Mouse (Mus musculus) liver, adult (tissue): ENCODE data around the gene Eid2b.

Experiments
- GATA4 ChIP-seq: IDR thresholded peaks from 2 replicates; pipeline ENCODE4 v1.6.1; 2014; ENCODE audit warnings: mild to moderate bottlenecking, low read length; ENCODE audit not compliant: insufficient replicate concordance

Gene Eid2b

GRCm38 (mm10) chr7:28290638-28291590 lies 13.4 kb downstream of the Eid2b start, which contains the start of gene Selenov:
TSS of gene Selenov (minus strand) at chr7:28291186.
- TF ChIP-seq GATA4, result no peak

GRCm38 (mm10) chr7:28294481-28294880 lies 16.9 kb downstream of the Eid2b start:
- no peak for TF ChIP-seq GATA4

GRCm38 (mm10) chr7:28298837-28299625 lies 21.5 kb downstream of the Eid2b start:
- no peak for TF ChIP-seq GATA4

GRCm38 (mm10) chr7:28301616-28302433 lies 24.3 kb downstream of the Eid2b start, which contains the start of gene Dll3:
TSS of gene Dll3 (minus strand) at chr7:28302238.
- no peak for TF ChIP-seq GATA4

- TF ChIP-seq GATA4, result no peak
Measured at GRCm38 (mm10) chr7:28305641-28306040, 28.1 kb downstream of the Eid2b start.

- no peak for TF ChIP-seq GATA4
Measured at GRCm38 (mm10) chr7:28306216-28306615, 28.7 kb downstream of the Eid2b start.

- no peak for TF ChIP-seq GATA4
Measured at GRCm38 (mm10) chr7:28309737-28310136, 32.2 kb downstream of the Eid2b start.

- TF ChIP-seq GATA4, result no peak
Measured at GRCm38 (mm10) chr7:28311151-28311925, 33.8 kb downstream of the Eid2b start.

- no peak; the same call in 1 of the 2 replicates for TF ChIP-seq GATA4
Measured at GRCm38 (mm10) chr7:28311926-28312543, 34.5 kb downstream of the Eid2b start, which contains the start of gene Timm50. TSS of gene Timm50 (minus strand) at chr7:28312072.

- TF ChIP-seq GATA4, result no peak
Measured at GRCm38 (mm10) chr7:28318036-28318435, 40.5 kb downstream of the Eid2b start.

GRCm38 (mm10) chr7:28318714-28319113 lies 41.2 kb downstream of the Eid2b start:
- TF ChIP-seq GATA4, result no peak

- TF ChIP-seq GATA4, result no peak
Measured at GRCm38 (mm10) chr7:28321974-28322720, 44.6 kb downstream of the Eid2b start.

- TF ChIP-seq GATA4, result no peak
Measured at GRCm38 (mm10) chr7:28325293-28325692, 47.8 kb downstream of the Eid2b start.
